Mouse (Mus musculus) olfactory bulb, adult 2 months (tissue): ENCODE measurements around the gene Oasl1. TPM values are rescaled to one million over a fixed set of nuclear protein-coding genes. Genes with fewer than 3 reads are reported as not detected.
"Not testable (repeated sequence)": the region's sequence is repeated elsewhere in the genome, so short reads cannot be mapped to it uniquely, and the experiment has no call there.

ENCODE experiments used
- H3K27ac ChIP-seq: fragments of 200-500 bp; 2 replicates; pipeline ENCODE4 v1.5.1; 2012; ENCODE audit warnings: low read depth, low read length; ENCODE audit not compliant: insufficient read depth
- H3K4me1 ChIP-seq: fragments of 200-500 bp; 2 replicates; pipeline ENCODE4 v1.6.1; 2012; ENCODE audit warnings: low read length; ENCODE audit not compliant: control insufficient read depth, insufficient read depth
- H3K4me3 ChIP-seq: fragments of 200-500 bp; 2 replicates; pipeline ENCODE4 v1.5.1; 2012; ENCODE audit warnings: mild to moderate bottlenecking, low read depth, low read length, moderate library complexity; ENCODE audit not compliant: insufficient read depth
- CTCF ChIP-seq: fragments of 200-500 bp; IDR thresholded peaks from 2 replicates; pipeline ENCODE4 v1.5.1; 2012; ENCODE audit warnings: low read depth, mild to moderate bottlenecking, low read length, moderate library complexity; ENCODE audit not compliant: insufficient read depth
- POLR2A ChIP-seq: fragments of 200-500 bp; IDR thresholded peaks from 2 replicates; pipeline ENCODE4 v1.6.1; 2012; ENCODE audit warnings: mild to moderate bottlenecking, low read depth, low read length, moderate library complexity; ENCODE audit not compliant: insufficient read depth
- WGBS: fragments of 180-500 bp; shearing (Covaris S2); methylation state at CpG from one replicate; pipeline ENCODE4 v1.1.7; 2018; 5-methylcytosine and 5-hydroxymethylcytosine counted together
- polyA plus RNA-seq: library from polyadenylated mRNA; stranded (reverse); fragments of >200 nt; gene quantifications from 2 replicates; pipeline ENCODE4 v1.2.4, GENCODE M21; 2012; ENCODE audit warnings: low replicate concordance; ENCODE audit not compliant: missing spikeins, insufficient read depth, insufficient read length

Oasl1 gene
- polyA plus RNA-seq = not detected in 2 replicates

DNA sequence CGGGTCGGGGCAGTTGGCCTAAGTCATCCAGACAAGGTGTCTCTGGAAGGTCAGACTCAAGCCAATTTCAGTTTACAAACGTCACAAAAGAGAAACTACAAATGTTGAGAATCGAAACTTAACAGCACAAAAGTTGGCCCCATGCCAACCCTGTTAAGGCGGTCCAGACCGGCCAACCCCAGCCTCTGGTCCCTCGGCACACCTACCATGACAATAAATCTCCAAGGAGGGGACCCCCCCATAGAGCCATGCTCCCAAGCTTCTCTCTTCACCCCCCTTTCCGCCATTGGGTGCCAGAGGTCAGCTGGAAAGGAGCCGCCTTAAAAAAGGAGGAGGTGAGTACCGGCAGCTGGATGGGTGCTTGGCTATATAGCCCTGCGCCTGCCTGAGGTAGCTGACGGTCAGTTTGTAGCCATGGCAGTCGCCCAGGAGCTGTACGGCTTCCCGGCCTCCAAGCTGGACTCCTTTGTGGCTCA lies at the start of gene Oasl1:
Oasl1 (plus strand) TSS at position 243 of the 476 bp plus-strand sequence.
- peaks cover 6% of the 10 kb centered on the region; the same call in 1 of the 2 replicates for H3K4me1 ChIP-seq
- H3K27ac ChIP-seq = no peak within 1 kb of the TSS
- WGBS = 27% methylated on average over 15 of the region's 15 CpGs
- TF ChIP-seq POLR2A (no peak), CTCF (no peak)
- H3K4me3 ChIP-seq = peak within 1 kb of the TSS; percentile 21; the same call in 1 of the 2 replicates

GRCm38 (mm10) chr5:114875858-114876257 lies 47.2 kb upstream of the Oasl1 start:
- H3K4me1 ChIP-seq = no peaks in the 10 kb centered on the region
- no peak overlapping the region for H3K4me3 ChIP-seq
- WGBS = 47% methylated on average over 6 of the region's 6 CpGs
- H3K27ac ChIP-seq = no peak overlapping the region
- TF ChIP-seq POLR2A = no peak
- TF ChIP-seq CTCF = no peak

DNA sequence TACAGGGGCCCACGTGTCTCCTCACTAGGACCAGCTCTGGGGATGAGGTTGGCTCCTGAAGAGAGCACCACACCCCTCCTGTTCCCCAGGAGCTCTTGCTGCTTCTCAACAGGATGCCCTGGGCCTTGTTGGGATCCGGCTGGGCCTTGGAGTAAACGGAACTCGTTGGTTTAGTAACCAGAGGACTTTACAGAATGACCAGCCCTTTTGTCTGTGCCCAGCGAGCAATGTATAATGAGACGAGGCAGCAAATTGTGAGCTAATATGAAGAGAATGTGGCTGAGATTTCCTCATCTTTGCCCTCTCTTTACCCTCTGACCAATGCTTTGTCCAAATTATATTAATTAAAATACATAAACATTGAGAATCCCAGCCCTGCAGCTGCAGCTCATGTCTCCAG lies 46.7 kb upstream of the Oasl1 start:
- TF ChIP-seq POLR2A = no peak
- TF ChIP-seq CTCF = no peak
- 51% methylated on average over 6 of the region's 6 CpGs for WGBS
- H3K27ac ChIP-seq = no peak overlapping the region
- H3K4me1 ChIP-seq = no peaks in the 10 kb centered on the region
- H3K4me3 ChIP-seq = no peak overlapping the region

DNA sequence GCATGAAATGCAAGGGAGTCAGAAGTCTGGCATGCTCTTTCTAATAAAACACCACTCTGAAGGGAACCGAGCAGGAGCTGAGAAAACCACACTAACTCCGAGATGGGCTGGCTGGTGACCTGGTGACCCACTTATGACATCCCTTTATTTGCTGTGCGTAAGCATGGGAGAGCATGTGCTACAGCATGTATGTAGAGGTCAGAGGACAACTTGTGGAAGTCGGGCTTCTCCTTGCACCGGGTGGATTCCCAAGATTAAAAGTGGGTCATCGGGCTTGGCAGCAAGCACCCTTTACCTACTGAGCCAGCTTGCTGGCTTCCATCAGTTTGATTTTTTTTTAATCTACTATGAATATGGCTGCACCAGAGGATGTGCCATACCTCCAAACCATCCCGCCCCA lies 45.6 kb upstream of the Oasl1 start:
- 76% methylated on average over 7 of the region's 7 CpGs for WGBS
- TF ChIP-seq CTCF (no peak), POLR2A (no peak)
- H3K4me3 ChIP-seq = no peak overlapping the region
- H3K27ac ChIP-seq = no peak overlapping the region
- H3K4me1 ChIP-seq = no peaks in the 10 kb centered on the region

DNA sequence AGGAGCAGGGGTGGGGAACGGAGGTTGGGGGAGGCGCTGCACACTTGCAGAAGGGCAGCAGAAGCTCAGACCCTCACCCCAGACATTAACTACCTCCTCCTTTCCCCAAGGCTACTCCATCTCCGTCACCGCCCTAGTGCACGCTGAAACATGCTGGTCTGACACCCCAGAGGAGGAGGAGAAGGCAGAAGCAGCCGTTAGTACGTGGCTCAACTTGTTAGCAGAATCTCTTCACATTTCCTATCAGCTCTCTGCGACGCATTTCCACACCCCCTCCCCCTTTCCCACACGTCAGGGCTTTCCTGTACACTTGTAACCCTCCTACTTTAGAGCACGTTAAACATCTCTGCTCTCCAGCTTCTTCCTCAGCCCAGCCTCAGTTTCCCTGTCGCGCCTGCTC lies 43.6 kb upstream of the Oasl1 start:
- WGBS = 66% methylated on average over 13 of the region's 13 CpGs
- TF ChIP-seq POLR2A (no peak), CTCF (no peak)
- Histone ChIP-seq H3K4me1 (no peaks in the 10 kb centered on the region), H3K4me3 (no peak overlapping the region), H3K27ac (no peak overlapping the region)

DNA sequence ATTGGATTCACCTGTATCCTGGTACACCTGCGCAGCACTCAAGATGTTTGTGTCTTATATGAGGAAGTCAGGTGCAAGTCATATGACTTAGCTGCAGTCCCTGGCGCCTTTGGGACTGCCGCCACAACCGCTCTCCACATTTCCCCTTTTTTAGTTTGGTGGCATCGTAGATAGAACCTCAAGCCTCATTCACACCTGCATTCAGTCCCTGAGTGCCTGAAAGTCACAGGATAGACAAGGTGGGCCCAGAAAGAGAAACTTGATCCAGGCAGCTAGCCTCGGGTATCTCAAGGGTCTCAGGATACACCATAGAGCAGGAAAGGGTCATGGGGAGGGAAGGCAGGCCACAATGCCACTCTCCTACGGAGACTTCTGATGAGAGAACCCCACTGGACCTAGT lies 40.7 kb upstream of the Oasl1 start:
- H3K4me1 ChIP-seq, H3K27ac ChIP-seq, H3K4me3 ChIP-seq: not testable (repeated sequence)
- 86% methylated on average over 6 of the region's 7 CpGs for WGBS

DNA sequence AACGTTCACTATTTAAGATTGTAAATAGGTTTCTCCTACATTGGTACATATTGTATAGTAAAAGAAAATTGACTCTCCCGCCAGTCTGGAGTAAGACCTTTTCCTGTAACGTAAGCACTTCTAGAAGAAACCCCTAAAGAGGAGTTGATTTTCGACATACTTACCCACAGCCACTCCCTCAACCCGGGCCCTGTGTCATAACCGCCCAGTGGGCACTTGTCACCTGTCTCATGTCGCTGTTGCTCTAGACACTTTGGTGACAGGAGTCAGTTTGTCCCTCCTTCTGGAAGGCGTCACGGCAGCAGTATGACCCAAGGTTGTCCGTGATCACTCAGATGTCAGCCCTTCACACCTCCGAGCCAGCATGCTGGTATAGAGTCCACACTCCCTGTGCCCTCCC lies 40.0 kb upstream of the Oasl1 start:
- Histone ChIP-seq H3K4me3 (no peak overlapping the region), H3K4me1 (no peaks in the 10 kb centered on the region), H3K27ac (no peak overlapping the region)
- 97% methylated on average over 11 of the region's 11 CpGs for WGBS
- no peak for TF ChIP-seq CTCF
- TF ChIP-seq POLR2A = no peak

DNA sequence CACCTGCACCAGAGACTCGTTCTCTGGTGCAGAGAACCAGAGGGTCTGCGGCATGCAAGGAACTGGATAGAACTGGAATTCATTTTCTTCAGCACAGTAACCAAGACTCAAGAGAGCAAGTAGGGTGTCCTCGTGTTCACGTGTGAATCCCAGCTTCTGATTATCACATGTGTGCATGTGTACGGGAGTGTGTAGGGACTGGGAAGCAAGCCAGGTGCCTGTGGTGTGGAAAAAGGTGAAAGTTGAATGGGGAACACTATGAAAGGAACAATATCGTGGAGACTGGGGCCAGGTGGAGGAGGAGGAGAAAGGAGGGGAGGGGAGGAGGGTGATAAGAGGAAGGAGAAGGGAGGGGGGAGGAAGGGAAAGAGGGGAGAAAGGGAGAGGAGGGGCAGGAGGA lies 36.2 kb upstream of the Oasl1 start:
- 79% methylated on average over 6 of the region's 6 CpGs for WGBS
- no peak overlapping the region for H3K27ac ChIP-seq
- TF ChIP-seq CTCF = no peak
- no peak for TF ChIP-seq POLR2A
- no peaks in the 10 kb centered on the region for H3K4me1 ChIP-seq
- H3K4me3 ChIP-seq = no peak overlapping the region

DNA sequence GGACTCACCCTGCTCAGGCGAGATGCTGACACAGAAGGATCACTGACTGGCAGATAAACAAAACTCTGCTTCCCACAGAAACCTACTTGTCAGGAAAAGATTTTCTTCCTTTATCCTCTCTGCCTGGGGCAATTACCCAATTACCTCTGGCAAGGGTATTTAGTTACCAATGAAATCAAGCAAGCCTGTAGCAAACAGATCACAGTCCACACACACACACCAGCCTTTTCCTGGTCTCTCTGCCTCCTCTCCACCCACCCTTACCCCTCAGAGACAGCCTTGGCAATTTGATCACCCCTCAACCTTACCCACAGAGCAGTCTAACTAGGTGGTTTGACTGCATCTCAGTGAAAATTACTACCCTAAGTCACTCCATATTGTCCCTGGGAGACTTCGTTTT lies 34.0 kb upstream of the Oasl1 start:
- TF ChIP-seq CTCF (no peak), POLR2A (no peak)
- no peak overlapping the region for H3K27ac ChIP-seq
- WGBS = 59% methylated on average over 2 of the region's 2 CpGs

DNA sequence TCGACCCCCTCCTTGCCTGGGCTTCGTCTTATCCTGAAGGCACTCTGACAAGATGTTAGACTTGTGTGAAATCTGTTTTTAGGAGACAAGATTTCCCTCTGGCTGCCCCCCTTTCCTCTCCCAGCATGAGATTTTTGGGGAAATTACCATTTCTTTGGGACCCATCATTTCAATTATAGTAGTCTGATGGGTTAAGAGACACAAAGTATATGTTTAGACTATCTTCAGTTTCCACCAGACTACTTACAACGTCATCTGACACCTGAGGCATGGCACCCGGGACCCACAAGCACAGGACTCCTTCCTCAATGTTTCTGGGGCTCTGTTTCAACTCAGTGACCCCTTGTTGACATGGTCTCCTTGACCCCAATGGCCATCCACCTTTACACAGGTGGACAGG lies 27.5 kb upstream of the Oasl1 start:
- Histone ChIP-seq H3K4me1 (peaks cover 3% of the 10 kb centered on the region; the same call in 1 of the 2 replicates), H3K4me3 (no peak overlapping the region), H3K27ac (no peak overlapping the region)
- WGBS = 82% methylated on average over 4 of the region's 4 CpGs
- TF ChIP-seq POLR2A (no peak), CTCF (no peak)

More for the DNA sequence above, 34.0 kb upstream of the Oasl1 start:
- no peaks in the 10 kb centered on the region for H3K4me1 ChIP-seq
- no peak overlapping the region for H3K4me3 ChIP-seq
